Mouse (Mus musculus) cerebellum, adult 11-12 months (tissue): Measurements from ENCODE around the gene Gm4924.

Source experiments
- DNase-seq: peaks from one replicate; pipeline ENCODE4 v3.0.0; 2022

Gene Gm4924

GRCm38 (mm10) chr10:82354083-82355010 is at the start of gene Gm4924:
Gene Gm4924 (plus strand): TSS chr10:82354255.
- peak; percentile 85 for DNase-seq

DNA sequence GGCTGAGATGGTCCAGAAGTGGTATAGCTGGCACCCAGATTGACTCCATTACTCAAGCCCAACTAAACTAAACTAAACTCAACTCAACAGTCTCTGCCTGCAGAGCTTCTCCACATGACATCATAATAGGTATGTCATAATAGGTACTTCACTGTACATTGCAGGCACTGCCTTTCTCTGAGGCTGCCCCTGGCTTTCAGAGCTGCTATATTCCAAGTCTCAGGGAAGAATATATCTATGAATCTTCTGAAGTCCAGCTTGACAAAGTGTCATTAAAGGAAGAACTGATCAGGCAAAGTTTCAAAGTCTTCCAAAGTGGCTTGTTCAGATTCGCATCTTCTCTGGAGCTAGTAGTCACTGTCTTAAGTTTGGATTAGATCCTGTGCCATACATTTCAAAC is 37.6 kb upstream of the Gm4924 start, which contains the start of gene 4932415D10Rik:
4932415D10Rik (minus strand) TSS at position 101 of the 400 bp plus-strand sequence.
- no peak for DNase-seq

DNA sequence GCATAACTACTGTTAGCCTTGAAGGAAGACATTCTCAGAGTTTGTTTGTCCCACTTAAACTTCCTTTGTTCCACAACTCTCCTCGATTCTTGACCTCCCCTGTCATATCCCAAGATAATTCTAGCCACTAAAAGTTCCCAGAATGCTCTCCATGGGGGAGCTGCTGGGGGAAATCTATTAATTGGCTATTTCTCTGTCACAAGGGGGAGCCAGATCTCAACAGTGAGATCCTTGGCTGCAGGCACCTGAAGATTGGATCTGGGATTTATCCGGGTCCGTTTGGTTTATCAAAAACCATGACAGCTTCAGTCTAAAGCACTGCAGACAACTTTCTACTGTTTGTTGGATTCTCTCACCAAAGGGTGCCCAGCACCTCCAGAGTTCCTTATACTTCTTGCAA is 33.9 kb upstream of the Gm4924 start:
- DNase-seq: no peak

DNA sequence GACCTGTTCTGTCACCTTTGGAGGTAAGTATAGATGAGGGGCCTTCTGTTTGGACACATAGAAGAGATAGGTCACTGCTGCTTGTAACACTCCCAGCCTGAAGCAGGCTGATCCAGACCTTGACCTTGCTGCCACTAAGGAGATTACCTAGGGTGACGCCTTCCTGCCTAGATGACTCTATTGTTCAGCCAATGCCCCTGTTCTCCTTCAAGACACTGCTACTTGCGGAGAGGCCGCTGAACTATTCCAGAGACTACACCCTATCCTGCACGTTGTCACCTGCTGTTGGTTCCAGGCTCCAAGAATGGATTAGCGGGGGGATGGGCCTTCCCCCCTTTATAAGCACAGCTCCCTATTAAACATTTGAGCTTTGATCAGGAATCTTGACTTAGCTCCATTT is 24.2 kb upstream of the Gm4924 start:
- no peak for DNase-seq

- no peak for DNase-seq
Observed at GRCm38 (mm10) chr10:82355401-82355800, 1.3 kb downstream of the Gm4924 start.

- DNase-seq: no peak
Observed at GRCm38 (mm10) chr10:82361911-82362310, 7.9 kb downstream of the Gm4924 start.

GRCm38 (mm10) chr10:82382992-82383391 is 28.9 kb downstream of the Gm4924 start:
- DNase-seq: no peak

- no peak for DNase-seq
Observed at GRCm38 (mm10) chr10:82409511-82409910, 55.5 kb downstream of the Gm4924 start.

- no peak for DNase-seq
Observed at GRCm38 (mm10) chr10:82423631-82424030, 69.6 kb downstream of the Gm4924 start.
